Mouse (Mus musculus): Measurements from ENCODE around the gene Gna11.

Gna11 gene

DNA sequence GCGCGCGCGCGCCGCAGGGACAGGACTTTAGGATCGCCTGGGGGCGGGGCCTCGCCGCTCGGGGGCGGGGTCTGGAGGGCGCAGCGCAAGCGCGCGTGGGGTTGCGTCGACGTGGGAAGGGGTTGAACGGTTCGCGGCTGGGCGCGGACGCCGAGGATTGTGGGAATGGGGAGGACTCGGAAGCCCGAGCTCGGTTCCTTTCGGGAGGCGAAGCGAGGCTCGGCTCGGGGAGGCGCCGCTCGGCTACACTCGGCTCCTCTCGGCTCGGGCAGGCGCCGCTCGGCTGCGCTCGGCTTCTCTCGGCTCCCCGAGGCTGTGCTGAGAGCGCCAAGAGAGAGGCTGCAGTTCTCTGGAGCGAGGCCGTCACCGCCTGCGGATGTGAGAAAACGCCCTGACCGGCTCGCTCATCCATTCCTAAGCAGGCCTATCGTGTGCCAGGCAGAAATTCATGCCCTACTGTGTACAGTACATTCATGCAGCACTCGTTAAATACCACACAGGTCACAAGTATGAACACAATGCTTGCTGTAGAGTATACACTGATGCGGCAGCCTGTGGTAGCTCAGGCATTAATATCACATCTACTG, at the start of gene Gna11:
TSS of gene Gna11 (minus strand) at position 30 of the 587 bp plus-strand sequence.
- peak; percentile 99 for DNase-seq (ENCODE audit: low read depth, low spot score)

DNA sequence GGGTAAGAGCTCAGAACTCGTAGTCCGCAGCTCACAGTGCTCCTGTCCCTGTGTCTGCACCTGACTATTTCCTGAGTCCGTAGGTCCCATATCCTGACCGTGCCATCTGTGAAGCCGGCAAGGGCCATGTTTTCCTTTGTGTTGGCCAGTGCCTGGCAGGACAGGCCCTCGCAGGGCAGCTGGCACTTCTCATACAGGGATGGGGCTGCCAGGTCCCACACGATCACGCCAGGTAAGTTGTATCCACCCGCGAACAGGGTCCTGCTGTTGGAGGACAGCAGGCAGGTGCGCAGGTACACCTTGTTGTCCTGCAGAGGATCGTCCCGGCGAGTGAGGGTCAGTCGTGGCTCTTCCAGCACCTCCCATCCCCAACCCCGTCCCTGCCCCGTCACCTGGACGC, 48.9 kb upstream of the Gna11 start:
- DNase-seq (ENCODE audit: low read depth, low spot score): no peak

DNA sequence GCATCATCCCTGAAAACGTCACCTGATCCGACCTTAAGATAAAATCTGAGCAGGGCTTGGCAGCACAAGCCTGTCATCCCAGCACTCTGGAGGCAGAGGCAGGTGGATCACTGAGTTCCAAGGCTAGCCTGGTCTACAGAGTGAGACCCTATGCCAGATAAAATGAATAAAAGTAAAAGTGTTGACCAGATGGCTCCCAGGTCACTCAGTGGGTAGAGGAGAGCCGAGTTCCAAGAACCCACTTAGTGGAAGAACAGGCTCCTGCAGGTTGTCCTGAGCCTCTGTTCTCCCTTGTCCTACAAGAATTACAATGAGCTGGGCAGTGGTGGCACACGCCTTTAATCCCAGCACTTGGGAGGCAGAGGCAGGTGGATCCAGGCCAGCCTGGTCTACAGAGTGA, 48.2 kb upstream of the Gna11 start:
- no peak for DNase-seq (ENCODE audit: low read depth, low spot score)

DNA sequence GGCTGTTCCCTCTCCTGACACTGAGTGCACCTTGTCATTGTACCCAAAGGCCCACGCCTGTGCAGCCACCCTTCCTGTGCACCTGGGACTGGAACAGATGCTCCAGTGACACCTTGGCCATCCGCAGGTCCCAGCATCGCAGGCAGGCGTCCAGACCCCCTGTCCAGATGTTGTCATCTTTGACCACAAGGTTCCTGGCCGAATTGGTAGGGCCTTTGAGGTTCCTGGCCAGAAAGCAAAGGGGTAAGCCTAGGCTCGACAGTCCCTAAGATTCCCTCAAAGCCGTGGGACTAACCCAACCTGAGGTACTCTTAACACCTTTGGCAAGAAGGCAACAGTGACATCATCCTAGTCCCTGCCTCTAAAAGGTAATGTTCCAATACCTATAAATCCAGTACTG, 47.6 kb upstream of the Gna11 start:
- DNase-seq (ENCODE audit: low read depth, low spot score): no peak

DNA sequence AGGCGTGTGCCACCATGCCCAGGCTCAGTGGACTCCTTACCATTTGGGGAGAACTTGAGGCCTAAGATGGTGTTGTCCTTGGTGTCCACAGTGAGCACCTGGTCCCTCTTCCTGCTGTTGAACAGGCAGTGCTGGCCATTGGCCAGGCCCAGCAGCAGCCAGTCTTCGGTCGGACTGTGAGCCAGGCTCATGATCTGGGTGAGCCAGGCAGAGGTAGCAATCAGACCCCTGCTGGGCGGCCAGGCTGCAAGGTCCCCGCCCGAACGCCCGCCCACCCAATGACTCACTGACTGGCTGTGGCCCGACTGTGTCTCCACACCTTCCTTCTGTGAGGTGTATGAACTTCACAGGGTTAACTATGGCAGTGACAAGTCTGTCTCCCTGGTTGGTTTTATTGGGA, 46.9 kb upstream of the Gna11 start:
- DNase-seq (ENCODE audit: low read depth, low spot score): no peak

DNA sequence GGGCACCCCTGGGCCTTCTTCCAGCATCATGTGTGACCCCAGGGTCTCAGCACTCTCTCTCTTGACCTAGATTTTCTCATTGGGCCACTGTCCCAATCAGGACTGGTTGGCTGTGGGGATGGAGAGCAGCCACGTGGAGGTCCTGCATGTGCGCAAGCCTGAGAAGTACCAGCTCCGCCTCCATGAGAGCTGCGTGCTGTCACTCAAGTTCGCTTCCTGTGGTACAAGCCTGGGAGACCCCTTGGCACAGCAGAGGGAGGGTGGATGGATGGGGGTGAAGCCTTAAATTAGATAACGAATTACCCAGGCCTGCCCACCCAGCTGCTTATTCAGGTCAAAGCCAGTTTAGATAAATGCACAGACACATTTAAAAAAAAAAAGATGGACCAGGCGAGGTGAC, 43.7 kb upstream of the Gna11 start:
- no peak for DNase-seq (ENCODE audit: low read depth, low spot score)

DNA sequence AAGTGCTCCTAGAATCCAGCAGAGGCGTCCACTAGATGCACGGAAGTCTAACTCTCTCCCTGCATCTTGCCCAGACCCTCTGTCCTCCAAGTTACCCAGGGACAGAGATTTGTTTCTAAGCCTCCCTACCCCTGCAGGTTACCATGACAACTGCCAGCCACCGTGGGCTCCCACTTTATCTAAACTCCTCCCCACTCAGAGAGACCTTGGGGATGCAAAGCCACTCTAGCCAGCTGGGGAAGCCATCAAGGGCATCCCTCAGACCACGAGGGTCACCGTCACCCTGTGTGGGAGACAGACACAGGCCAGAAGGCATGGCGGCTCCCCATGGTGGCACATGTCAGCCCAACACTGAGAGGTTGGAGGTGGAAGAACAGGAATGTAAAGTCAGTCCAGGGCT, 38.4 kb upstream of the Gna11 start:
- no peak for DNase-seq (ENCODE audit: low read depth, low spot score)

DNA sequence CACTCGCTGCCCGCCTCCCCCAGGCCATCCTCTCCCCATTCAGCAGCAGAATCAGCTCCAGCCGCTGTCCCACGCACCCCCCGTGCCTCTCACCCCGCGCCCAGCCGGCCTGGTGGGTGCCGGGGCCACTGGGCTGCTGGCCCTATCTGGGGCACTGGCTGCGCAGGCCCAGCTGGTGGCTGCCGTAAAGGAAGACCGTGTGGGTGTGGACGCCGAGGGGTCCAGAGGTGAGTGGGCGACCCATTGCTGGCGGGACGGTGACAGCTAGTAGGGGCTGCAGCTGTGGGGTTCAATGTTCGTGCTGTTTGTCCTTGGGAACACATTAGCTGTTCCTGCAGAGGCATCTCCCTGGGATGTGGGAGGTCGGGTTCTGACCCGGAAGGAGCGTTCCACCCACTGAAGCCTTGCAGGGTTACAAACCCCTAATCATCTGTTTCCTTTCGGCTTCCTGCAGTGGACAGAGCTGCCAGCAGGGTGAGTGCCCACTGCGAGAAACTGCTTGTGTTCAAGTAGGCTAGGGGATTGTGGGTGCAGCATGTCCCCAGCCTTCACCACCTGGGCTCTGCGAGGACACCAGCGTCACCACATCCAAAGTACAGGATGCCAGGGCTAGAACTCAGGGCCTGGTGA, 35.6 kb upstream of the Gna11 start:
- no peak for DNase-seq (ENCODE audit: low read depth, low spot score)

DNA sequence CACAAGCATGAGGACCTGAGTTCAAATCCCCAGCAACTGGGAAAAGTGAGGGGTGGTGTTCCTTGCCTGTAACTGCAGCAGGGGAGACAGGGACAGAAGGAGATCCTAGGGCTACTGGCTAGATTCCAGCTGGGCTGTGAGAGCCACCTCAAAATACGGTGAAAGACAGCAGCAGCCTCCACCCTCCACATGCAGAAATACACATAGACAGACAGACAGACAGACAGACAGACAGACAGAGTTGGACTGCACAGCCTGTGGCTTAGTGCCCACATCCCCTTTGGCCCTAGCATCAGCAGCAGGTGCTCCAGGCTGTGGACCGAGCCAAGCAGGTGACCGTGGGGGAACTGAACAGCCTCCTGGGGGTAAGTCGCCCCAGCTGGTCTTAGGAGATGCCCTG, 35.0 kb upstream of the Gna11 start:
- no peak for DNase-seq (ENCODE audit: low read depth, low spot score)

DNA sequence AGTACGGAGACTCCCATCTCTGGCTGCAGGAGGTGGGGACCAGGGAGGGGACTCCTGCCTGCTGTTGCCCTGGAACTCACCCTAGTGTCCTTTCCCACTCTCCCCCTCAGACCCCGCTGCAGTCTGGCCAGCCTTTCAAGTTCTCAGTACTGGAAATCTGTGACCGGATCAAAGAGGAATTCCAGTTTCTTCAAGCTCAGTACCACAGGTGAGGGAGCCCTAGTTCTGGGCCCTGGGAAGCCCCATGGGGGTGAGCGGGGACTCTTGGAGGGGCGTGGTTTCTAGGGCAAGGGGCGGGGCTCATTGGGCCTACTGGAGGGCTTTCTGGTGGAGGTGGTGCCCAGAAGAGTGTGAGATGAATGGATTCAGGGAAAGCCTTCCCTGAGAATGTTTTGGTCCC, 30.7 kb upstream of the Gna11 start:
- no peak for DNase-seq (ENCODE audit: low read depth, low spot score)

DNA sequence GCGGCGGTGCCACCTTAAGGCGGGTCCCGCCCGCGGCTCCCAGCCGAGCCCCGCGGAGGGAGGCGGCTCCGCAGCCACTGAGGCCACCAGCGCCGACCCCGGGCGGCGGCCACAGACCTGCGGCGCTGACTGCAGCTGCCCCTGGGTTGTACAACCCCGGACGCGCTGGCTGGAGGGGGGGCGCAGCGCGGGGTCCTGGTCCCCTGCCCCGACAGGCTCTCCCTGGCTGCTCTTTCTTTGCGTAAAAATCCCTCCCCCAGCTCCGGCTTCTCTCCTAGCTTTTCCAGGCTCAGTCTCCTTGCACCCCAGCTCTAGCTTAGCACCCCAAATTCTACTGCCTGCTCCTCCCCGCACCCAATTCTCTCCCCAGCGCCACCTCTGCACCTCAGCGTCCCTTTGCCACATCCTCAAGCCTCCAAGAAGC, 30.2 kb upstream of the Gna11 start:
- DNase-seq (ENCODE audit: low read depth, low spot score): no peak

DNA sequence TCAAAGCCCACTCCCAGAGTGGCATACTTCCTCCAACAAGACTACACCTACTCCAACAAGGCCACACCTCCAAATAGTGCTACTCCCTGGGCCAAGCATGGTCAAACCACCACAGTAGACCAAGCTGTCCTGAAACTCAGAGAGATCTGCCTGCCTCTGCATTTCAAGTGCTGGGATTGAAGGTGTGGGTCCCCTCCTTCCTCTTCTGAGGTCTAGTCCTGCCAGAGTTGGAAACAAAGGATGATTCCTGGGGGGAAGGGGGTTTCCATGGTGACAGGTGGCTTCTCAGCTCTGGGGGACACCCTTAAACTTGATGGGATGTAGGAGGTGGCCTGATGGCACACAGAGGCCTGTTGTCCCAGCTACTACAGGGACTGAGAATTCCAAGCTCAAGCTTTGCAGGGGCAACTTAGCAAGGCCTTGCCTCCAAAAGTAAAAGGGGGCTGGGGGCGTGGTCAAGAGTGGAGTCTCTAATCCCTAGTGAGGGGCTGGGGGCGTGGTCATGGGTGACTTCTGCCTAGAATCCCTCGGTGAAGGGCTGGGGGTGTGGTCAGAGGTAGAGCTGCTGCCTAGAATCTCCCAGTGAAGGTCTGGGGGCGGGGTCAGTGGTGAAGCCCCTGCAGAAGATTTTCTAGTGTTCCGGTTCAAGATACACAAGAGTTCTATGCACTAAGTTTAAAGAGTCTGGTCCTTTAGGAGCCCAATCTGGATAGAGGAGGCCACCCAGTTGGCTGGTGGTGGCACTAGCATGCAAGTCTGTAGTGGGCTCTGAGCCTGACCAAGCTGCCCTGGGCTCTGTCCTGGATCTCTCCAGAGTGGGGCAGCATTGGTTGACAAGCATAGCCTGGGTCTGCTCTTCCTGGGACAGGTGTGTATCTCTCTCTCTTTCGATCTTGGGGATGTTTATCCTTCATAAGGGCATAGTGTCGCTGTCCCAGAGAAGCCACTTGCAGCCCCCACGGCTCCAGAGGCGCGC, 29.4 kb upstream of the Gna11 start, which contains the start of gene Tle2:
TSS of gene Tle2 (plus strand) at position 481 of the 976 bp plus-strand sequence.
- no peak for DNase-seq (ENCODE audit: low read depth, low spot score)

DNA sequence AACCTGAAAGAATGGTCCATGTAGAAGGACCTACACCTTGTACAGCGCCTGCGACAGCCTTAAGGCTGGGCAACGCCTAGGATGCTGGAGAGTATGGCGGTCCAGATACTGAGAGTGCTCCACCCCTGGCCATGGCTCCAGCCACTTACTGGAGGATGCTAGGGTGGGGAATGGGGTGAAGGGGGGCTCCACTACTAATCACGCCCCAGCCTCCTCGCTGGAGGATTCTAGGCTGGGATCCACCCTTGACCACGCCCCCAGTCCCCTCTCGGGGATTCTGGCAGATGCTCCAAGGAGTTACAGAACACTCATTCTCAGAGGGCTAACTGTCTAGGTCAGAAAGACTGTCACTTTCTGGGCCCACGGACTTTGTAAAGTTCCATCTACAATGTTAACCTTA, 28.0 kb upstream of the Gna11 start:
- no peak for DNase-seq (ENCODE audit: low read depth, low spot score)

DNA sequence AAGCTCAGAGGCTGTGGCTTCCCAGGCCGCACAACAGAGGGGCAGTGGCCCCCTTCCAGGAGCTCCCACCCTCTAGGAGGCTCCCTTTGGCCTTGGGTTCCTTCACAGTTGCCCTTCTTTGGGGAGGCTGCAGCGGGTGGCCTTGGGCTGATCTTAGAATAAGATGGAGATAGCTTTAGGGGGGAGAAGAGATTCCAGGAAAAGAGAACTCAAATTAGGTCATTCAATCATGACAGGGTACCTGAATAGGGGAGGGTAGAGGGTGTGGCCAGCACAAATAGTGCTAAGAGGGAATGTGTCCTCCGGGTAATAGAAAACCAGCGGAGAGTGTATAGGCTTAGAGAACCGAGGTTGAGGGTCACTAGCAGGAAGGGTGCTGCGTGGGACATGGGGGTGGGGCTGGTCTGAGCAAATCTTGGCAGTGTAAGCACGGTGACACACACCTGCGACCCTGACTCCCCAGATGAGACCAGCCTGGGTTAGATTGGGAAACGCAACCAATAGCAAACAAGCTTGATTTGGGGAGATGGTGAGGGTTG, 27.2 kb upstream of the Gna11 start:
- no peak for DNase-seq (ENCODE audit: low read depth, low spot score)

DNA sequence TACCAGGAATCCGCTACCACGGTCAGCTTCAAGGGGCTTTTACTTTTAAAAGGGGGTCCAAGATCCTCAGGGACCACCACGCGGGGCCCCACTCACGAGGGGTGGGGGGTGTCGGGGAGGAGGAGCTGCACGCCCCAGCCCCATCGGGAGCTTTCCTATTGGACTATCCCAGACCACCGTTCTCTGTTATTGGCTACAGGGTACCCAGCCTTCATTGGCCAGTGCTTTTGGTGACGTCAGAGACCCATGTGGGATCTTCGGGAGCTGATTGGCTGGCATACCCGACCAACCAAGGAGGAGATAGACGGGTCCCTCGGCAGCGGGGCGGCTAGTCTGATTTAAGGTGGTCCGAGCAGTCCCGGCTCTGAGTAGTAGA, 26.5 kb upstream of the Gna11 start:
- DNase-seq (ENCODE audit: low read depth, low spot score): peak; percentile 99

DNA sequence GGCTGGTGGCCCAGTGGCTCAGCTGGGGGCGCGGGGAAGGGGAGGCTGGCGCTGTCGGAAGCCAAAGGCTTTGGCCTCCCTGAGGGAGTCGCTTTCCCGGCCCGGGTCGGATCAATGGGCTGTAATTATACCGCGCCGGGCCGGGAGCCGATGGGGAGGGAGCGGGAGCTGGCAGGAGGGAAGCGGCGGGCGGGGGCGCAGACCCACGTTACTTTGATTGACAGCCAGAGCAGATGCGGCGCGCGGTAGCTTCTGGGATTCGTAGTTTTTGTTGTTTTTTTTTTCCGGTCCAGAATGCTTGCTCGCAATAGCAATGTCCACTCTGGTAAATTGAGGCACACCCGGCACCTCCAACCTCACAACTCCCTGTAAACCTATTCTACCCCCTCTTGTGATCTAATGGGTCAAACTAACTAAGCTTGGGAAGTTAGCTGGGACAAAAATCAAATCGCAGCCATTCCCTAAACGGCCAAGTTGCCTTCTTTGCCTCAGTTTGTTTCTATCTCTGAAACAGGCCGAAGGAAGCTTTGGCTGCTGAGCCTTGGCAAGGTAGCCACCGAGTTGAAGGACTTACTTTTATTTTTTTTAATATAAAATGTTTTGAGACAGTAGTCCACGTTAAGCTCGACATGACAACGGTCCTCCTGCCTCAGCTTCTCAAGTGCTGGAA, 26.0 kb upstream of the Gna11 start:
- peak; percentile 95 for DNase-seq (ENCODE audit: low read depth, low spot score)

DNA sequence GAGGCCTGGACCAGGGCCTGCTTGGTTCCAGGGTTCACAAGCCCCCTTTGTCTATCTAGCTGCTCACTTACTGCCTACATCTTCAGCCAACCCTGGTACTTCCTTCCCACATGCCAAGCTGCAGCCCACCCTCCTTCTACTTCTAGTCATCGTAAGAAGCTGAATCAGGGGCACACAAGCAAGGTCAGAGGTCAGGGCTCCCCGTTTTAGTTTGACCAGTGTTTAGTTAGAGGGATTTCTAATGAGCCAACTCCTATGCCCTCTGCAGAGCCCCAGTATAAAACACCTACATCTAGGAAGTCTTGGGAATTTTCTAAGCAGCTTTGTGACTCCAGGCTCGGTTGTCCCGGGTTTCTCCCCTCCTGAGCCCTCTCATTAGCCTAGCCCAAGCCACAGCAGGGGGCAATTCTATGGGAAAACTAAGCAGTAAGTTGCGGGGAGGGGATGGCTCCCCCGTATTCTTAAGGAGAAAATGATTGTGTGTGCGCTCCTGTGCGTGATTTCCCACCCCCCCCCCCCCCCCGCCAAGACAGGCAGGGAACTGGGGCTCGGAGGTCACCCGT, 25.3 kb upstream of the Gna11 start:
- peak; percentile 73 for DNase-seq (ENCODE audit: low read depth, low spot score)

DNA sequence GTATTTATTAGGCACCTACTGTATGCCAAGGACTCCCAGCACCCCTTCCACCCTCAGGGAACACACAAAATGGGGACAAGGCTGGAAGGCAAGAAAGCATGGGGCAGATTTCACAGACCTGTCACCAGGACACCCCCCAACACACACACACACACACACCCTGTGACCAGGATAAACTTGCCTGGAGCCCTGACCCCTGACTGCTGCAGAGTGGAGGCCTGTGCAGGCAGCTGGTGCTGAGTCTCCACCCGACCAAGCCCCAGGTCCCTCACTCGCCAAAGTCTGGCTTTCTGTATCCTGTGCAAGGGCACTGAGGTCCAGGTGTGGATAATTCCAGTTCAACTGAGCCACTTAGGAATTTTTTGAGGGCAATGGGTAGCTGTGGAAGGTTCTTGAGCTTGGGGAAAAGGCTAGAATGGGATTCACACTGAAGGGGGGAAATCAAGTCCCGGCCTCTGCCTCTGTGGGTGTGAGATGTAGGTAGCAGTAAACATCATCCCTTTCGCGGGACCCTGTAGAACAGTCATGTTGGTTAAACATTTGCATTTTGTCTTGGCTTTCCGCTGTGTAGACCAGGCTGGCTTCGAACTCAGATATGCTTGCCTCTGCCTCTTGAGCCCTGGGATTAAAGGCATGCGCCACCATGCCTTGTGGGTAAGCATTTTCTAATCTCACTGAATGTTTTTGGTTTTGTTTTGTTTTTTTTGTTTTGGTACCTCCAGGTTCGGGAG, 24.7 kb upstream of the Gna11 start:
- no peak for DNase-seq (ENCODE audit: low read depth, low spot score)

DNA sequence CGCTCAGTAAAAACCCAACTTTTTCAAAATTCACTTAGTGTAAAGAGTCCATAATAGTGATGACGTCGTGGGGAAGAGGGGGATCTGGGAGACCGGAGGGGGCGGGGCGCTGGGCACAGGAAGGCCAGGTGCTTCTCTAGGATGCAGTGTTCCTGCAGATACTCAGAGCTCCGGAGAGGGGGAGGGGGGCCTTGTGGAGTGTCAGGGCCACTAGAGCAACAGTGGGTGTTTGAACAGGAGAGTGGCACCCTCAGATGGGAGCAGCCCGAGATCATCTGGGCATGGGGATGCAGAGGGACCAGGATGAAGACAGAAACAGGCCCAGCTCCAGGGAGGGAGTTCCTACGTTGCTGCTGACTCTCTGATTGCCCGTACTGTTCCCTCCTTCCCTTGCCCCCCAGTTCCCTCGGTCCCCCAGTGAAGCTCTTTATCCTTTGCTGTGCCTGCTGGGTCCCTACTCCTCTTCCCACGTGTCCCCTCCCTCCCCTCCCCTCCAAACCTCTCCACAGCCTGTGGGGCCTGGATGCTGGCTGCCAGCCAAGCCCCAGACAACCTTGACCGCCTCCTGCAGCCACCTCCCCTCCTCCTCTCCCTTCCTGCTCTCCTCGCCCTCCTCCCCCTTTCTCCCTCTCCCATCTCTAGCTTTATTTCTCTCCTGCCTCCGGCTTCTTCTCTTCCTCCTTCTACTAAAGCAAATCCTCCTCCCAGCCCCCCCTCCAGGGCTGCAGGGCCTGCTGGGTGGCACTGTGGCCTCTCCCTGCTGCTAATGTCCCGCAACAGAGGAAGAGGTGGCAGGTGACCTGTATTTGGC, 23.6 kb upstream of the Gna11 start:
- peak; percentile 65 for DNase-seq (ENCODE audit: low read depth, low spot score)

Data from forelimb bud, embryonic 11.5 days (tissue).